Mouse (Mus musculus) inflammation-experienced regulatory T-cells, adult 6 months (primary cell): ENCODE results near the gene Lsm7. TPM values are rescaled to one million over a fixed set of nuclear protein-coding genes. Genes with fewer than 3 reads are reported as not detected.

Experiments
- ATAC-seq: one replicate; pipeline ENCODE4 v1.8.0; 2017
- polyA plus RNA-seq, 3 experiments: library from polyadenylated mRNA; unstranded; fragments of 100-300 nt; shearing (Covaris generic); gene quantifications; one replicate each; pipeline ENCODE4 v1.2.1; 2017

Gene Lsm7
- polyA plus RNA-seq, 3 experiments from 2014 or later, result 144 to 210 (median 202) TPM

GRCm38 (mm10) chr10:80876028-80876427 is 21.0 kb upstream of the Lsm7 start:
- peak; percentile 43 for ATAC-seq

- no peak for ATAC-seq
Observed at GRCm38 (mm10) chr10:80874035-80874434, 19.0 kb upstream of the Lsm7 start.

DNA sequence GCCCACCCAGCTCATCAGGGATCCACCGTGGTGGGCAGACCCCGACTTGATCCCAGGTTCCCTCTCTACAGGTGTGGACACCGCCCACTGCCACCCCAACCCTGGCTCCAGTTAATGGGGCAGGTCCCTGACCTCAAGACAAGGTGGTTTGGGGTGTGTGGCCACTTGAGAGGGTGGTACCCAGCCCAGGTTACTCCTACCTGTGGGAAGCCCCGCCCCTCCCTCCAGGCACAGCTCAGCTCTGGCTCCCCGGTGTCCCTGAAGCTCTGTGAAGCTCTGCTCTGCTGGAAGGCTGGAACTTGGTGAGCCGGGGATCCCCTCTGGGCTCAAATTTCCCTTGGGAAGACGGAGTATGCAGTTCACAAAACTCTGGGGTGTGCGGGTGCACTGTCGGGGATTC is 16.6 kb upstream of the Lsm7 start, which contains the start of gene Tmprss9:
Tmprss9 (plus strand) TSS at position 268 of the 400 bp plus-strand sequence.
- no peak for ATAC-seq

GRCm38 (mm10) chr10:80870993-80871392 is 16.0 kb upstream of the Lsm7 start:
- no peak for ATAC-seq

- no peak for ATAC-seq
Observed at GRCm38 (mm10) chr10:80864446-80864845, 9.4 kb upstream of the Lsm7 start.

DNA sequence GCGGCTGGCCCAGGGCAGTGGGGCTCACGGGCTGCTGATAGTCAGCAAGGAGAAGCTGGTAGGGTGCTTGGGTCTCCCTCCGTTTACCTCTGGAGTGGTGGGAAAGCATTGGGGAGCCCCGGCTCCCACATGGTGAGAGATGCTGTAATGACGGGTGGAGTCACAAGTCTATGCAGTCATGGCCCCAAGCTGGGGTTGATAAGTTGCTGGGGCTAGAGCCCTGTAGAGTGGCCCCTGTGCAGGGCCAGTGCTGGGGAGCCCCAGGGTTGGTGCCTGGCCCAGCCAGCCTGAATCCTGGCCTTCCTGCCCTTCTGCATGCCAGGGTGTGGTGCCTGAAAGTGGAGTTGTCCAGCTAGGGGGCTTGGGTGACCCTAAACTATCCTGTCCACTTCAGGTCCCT is 7.3 kb upstream of the Lsm7 start:
- ATAC-seq, result no peak

GRCm38 (mm10) chr10:80858350-80858935 is 3.4 kb upstream of the Lsm7 start:
- ATAC-seq, result no peak

DNA sequence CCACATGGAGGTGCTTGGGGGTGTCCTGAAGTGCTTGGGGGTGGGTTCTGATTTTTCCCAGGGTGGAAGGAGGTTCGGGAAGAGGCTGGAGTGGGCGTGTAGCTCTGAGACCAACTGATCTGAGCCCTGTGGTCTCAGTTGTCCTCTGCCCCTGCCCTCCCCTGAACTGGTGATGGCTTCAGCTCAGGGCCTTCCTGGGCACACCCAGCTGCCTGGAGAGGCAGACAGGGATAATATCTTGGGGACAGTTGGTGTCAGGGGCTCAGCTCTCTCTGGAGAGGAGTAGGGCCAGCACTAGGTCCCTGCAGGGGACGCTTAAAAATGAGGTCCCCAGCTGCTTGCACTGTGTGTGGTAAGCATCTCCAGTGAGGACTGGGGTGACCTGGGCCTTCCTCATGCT is 2.8 kb upstream of the Lsm7 start:
- no peak for ATAC-seq

DNA sequence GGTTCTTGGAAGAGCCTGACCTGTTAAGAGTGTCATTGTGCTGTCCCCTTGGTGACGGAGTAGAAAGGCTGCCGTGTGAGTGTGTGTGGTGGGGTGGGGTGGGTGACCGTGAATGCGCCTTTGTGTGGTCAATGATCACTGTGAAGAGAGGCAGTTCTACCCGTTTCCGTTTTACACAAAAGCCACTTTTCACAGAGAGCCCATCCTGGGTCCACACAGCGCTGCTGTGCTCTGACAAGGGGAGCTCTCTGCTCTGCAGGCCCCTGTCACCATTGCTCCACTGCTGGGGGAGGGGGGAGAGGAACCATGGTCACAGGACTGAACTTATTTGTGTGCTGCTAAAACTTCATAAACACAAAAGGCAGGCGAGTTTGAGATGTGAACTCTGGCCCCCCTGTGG is 2.4 kb upstream of the Lsm7 start:
- ATAC-seq, result no peak

DNA sequence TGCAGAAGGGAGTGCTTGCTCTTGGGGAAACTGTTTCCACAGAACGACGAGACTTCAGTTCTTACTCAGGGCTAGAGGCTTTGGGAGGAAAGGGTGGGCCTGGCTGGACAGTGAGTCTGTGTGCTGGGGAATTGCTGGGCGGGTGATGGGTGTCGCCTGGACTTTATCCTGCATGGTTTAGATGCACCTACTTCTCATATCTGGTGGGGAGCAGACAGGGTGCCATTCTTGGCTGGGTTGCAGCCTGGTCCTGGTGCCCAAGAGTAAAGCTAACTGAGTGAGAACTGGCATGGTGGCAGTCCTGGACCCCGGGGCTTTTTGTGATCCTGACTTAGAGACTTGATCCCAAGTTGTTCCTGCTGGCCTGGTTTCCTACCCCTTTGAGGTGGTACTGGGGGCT is 1.9 kb upstream of the Lsm7 start:
- no peak for ATAC-seq

- no peak for ATAC-seq
Observed at GRCm38 (mm10) chr10:80856267-80856666, 1.3 kb upstream of the Lsm7 start.

- no peak for ATAC-seq
Observed at GRCm38 (mm10) chr10:80855749-80856073, 702 bp upstream of the Lsm7 start.

DNA sequence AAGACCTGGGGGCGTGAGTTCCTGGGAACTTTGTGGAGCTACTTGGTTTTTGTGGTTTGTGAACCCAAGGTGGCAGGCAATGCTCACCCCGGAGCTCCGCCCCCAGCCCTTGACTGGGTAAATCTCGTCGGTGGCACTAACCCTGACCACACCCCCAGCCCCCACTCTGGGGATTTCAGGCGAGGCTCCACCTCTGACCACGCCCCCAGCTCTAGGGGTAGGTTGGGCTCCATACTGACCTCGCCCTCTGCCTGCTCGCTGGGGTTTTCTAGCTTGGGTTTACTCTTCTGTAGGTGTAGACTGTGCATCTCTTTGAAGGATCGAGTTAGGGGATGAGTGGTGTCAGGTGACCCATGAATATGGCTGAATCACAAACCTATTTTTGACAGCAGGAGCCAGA is 6.4 kb downstream of the Lsm7 start:
- peak; percentile 71 for ATAC-seq

DNA sequence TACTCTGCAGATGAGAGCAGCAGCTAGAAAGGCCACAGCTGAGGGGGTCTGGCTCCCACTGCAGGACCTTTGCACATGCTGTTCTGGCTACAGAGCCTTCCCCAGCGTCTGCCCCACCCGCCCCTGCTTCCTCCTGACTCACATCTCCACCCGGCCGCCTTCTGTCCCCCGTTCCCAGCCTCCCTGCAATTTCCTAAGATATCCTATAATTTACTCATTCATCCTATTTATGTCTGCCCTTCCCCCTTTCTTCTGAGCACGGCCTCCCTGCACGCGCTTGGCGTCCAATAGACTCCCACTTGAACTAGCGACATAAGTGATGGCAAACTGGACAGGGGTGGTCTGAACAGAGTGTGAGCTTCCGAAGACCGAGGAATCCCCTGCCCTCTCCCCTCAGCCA is 9.3 kb downstream of the Lsm7 start:
- ATAC-seq, result no peak

GRCm38 (mm10) chr10:80845055-80845693 is 9.8 kb downstream of the Lsm7 start:
- no peak for ATAC-seq

- no peak for ATAC-seq
Observed at GRCm38 (mm10) chr10:80843931-80844547, 11.0 kb downstream of the Lsm7 start, which contains the start of gene Lingo3. TSS of gene Lingo3 (minus strand) at chr10:80844039.

DNA sequence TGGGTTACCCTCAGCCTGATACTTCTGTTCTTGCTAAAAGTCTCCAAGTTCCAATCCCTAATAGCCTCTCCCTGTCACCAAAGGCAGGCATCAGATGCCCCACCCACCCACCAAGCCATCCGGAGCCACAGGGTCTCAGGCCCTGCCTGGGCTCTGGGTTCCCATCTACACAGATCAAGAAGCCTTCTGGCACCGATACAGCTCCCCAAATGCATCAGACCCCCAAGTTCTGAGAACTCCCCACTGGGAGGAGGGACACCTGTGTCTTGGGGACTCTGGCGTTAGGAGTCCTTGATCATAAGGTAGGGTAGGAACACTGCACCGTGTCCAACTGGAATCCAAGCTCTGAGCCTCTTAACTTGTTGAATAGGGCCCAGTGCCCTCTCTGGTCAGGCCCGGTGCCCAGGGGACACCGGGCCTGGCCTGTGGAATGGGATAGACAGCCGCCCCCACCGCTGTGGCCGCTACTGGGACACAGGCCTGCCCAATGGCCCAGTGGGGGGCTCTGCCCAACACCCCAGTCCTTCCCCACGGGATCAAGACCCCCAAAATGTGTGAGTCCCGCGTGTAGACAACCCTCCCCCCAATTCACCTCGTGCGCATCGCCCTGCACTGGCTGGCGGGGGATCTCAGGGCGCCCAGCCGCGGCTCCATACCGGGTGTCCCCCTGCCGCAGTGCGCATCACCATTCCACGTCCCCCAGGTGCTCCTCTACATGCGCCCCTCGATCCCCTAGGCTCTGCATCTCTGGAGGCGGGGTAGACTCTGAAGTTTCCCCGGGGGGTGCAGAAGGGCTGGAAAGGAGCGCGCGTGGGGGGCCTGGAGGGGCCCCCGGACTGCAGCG is 11.7 kb downstream of the Lsm7 start:
- ATAC-seq, result no peak

DNA sequence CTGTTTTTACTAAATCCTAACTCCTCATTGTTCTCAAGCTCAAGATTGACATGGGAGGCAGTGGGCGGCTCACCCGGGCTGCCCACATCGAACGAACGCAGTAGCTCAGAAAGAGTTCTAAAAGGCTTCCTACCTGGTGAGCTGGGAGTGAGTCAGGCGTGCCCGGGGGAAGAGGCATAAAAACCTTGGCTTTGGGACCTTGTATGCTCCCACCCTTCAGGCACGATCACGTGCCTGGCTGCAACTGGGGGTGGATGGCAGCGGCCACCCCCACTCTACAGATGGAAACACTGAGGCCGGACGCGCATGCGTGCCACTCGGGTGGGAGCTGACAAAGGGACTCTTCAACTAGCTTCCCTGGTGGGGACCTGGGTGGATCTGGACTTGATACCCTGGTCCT is 12.7 kb downstream of the Lsm7 start:
- no peak for ATAC-seq

DNA sequence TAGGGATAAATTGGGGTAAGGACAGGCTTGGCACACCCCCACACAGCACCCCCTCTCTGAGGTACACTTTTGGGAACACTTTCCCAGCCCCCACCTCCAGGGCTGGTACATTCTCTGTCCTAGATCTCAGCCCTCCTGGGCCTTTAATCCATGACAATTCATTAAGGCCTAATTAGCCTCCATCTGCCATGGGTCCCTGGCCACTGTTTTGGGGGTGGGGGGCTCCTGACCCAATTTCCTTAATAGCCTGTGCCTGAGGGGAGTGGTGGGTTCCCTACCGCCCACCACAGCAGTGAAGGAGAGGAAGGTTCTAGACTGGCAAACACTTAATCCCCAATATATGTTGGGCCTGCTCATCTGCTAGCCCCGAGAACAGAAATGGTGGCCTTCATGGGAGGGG is 13.3 kb downstream of the Lsm7 start:
- ATAC-seq, result no peak

DNA sequence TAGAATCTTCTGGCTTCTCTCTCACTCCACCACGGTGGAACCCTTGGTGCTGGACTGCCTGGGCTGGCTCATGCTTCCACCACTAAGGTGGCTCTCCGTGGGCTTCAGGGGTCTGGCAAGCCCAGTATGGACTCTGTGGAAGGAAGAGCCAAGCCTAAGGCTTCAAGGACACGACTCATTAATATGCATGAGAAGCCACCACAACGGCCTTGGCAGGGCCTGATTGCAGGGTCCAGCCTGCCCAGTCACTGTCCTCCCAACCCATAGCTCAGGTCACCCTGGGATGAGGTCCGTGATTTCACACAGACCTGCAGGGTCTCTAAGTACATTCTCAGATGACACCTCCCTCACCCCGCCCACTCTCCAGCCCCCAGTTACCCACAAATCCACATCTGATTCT is 15.2 kb downstream of the Lsm7 start:
- ATAC-seq, result no peak

DNA sequence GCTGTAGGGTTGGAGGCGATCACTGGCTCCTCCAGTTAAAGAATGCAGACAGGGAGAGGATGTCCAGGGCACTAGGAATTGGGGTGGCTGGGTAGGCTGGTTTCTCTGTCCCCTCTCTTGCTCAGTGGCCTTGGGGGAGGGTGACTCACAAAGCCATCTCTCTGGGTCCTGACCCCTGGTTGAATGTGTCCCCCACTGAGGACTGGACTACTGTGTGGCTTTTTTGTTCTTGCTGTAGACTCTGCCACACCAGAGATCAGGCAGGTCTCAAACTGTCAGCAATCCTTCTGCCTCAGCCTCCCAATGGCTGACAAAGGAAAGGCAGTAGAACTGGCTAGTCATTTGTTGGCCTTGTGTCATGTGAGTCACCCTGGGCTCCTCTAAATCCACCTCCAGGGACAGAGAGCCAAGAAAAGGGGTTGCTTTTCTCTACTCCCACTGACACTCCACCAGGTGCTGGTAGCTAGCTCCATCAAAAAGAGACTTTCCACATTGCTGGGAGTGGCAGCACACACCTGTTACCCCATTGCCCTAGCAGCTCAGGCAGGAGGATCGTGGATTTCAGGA is 16.6 kb downstream of the Lsm7 start:
- ATAC-seq, result no peak

DNA sequence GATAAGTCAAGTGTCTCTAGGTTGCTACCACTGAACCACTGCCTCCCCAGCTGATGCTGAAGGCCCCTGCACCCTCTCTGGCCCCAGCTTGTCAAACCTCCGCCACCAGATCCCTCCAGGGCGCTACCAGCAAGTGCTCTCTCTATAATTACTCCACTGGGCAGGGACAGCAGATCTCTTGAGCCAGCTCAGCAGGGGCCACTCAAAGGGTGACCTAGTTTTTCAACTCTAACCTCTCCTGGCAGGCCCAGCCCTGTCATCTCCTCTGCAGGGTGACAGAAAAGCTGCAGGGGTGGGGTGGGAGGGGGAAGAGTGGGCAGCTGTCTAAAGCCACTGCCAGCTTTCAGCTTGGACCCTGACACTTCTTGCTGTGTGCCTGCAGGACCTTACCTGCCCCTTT is 17.2 kb downstream of the Lsm7 start:
- no peak for ATAC-seq

DNA sequence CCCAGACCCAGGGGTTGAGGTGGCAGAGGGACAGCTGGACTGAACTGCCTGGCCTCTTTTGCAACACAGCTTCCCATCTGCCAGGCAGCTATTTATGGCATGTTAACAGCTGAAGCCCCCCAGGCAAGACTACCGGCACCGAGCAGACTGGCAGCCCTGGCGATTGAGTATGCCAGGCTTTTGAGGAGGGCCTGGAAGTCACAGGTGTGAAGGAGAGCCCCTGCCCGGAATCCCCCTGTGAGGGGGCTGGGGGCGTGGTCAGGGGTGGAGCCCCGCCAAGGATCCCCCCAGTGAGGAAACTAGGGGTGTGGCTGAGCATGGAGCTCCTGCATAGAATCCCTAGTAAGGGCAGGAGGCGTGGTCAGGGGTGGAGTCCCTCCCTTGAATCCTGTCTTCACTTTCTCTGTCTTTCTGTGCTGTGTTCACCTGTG is 18.0 kb downstream of the Lsm7 start:
- no peak for ATAC-seq
